Mouse (Mus musculus): ENCODE measurements at regions not wholly inside any gene's neighbourhood (a gene's known extent, or its start where the extent isn't known, plus 50 kb on each side); places are given as distances from the start of the nearest gene placed in this dataset.

- no peak overlapping the region for H3K4me3 ChIP-seq (ENCODE audit: insufficient read depth, low read length)
- H3K27ac ChIP-seq (ENCODE audit: insufficient read depth, low read length) = no peak overlapping the region
- TF ChIP-seq CTCF (IDR thresholded peaks at IDR 0.05; ENCODE audit: extremely low read depth, insufficient read depth, low read length) = no peak
- no peak for TF ChIP-seq POLR2A (IDR thresholded peaks at IDR 0.05; ENCODE audit: extremely low read depth, insufficient read depth, low read length)
- no peaks in the 10 kb centered on the region for H3K4me1 ChIP-seq (ENCODE audit: control insufficient read depth, insufficient read depth, low read length)
Observed at GRCm38 (mm10) chr14:80283726-80284125, 299.8 kb downstream of the Olfm4 start.

DNA sequence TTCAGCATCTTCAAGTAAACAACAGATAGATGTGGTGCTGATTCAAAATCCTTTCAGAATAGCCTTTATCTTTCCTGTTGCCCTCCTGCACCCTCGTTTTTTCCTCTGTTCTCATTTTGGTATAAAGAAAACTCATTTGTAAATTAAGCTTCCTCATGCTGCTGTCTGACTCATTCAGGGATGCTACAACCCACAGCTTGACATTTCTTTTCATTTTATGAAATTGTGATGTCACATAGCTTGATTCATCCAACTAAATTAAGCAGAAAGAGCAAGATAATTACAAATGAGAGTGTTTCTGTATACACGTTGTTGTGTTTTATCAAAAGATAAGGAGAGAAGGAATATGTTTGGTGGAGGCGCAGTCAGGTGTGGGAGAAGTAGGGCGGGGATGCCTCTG, 307.5 kb downstream of the Olfm4 start:
- Histone ChIP-seq H3K4me3 (ENCODE audit: insufficient read depth, low read length) (no peak overlapping the region), H3K4me1 (ENCODE audit: control insufficient read depth, insufficient read depth, low read length) (no peaks in the 10 kb centered on the region; the same call in 1 of the 2 replicates), H3K27ac (ENCODE audit: insufficient read depth, low read length) (no peak overlapping the region)
- TF ChIP-seq CTCF (IDR thresholded peaks at IDR 0.05; ENCODE audit: extremely low read depth, insufficient read depth, low read length) (no peak), POLR2A (IDR thresholded peaks at IDR 0.05; ENCODE audit: extremely low read depth, insufficient read depth, low read length) (no peak)

DNA sequence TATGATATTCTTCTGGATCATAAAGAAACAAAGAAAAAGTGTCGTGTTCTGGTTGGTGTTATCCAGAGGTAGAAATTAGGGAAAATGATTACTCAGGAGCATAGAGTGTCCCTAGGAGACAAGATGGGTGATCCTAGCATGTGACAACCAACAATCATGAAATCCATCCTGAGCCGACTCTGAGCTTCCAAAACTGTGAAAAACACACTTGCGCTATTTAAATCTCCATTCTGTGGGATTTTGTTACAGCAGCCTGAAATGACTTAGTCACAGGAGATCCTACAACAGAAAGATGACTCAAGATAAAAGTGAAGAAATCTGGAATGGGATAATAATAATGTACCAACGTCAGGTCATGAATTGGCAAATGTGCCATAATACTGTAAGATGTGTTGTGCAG, 309.5 kb downstream of the Olfm4 start:
- TF ChIP-seq CTCF (IDR thresholded peaks at IDR 0.05; ENCODE audit: extremely low read depth, insufficient read depth, low read length) (no peak), POLR2A (IDR thresholded peaks at IDR 0.05; ENCODE audit: extremely low read depth, insufficient read depth, low read length) (no peak)
- Histone ChIP-seq H3K4me3 (ENCODE audit: insufficient read depth, low read length) (no peak overlapping the region), H3K27ac (ENCODE audit: insufficient read depth, low read length) (no peak overlapping the region), H3K4me1 (ENCODE audit: control insufficient read depth, insufficient read depth, low read length) (no peaks in the 10 kb centered on the region; the same call in 1 of the 2 replicates)

- no peak overlapping the region for H3K4me3 ChIP-seq (ENCODE audit: insufficient read depth, low read length)
- TF ChIP-seq CTCF (IDR thresholded peaks at IDR 0.05; ENCODE audit: extremely low read depth, insufficient read depth, low read length) = no peak
- TF ChIP-seq POLR2A (IDR thresholded peaks at IDR 0.05; ENCODE audit: extremely low read depth, insufficient read depth, low read length) = no peak
- no peak overlapping the region for H3K27ac ChIP-seq (ENCODE audit: insufficient read depth, low read length)
- H3K4me1 ChIP-seq (ENCODE audit: control insufficient read depth, insufficient read depth, low read length) = no peaks in the 10 kb centered on the region
Observed at GRCm38 (mm10) chr14:80329651-80330050, 345.8 kb downstream of the Olfm4 start.

- Histone ChIP-seq H3K4me1 (ENCODE audit: control insufficient read depth, insufficient read depth, low read length) (no peaks in the 10 kb centered on the region), H3K4me3 (ENCODE audit: insufficient read depth, low read length) (no peak overlapping the region), H3K27ac (ENCODE audit: insufficient read depth, low read length) (no peak overlapping the region)
- TF ChIP-seq POLR2A (IDR thresholded peaks at IDR 0.05; ENCODE audit: extremely low read depth, insufficient read depth, low read length) (no peak), CTCF (IDR thresholded peaks at IDR 0.05; ENCODE audit: extremely low read depth, insufficient read depth, low read length) (no peak)
Observed at GRCm38 (mm10) chr14:80362024-80362622, 378.2 kb downstream of the Olfm4 start.

GRCm38 (mm10) chr14:80369448-80370153, 385.7 kb downstream of the Olfm4 start:
- TF ChIP-seq POLR2A (IDR thresholded peaks at IDR 0.05; ENCODE audit: extremely low read depth, insufficient read depth, low read length) (no peak), CTCF (IDR thresholded peaks at IDR 0.05; ENCODE audit: extremely low read depth, insufficient read depth, low read length) (no peak)
- Histone ChIP-seq H3K4me1 (ENCODE audit: control insufficient read depth, insufficient read depth, low read length) (no peaks in the 10 kb centered on the region), H3K27ac (ENCODE audit: insufficient read depth, low read length) (no peak overlapping the region), H3K4me3 (ENCODE audit: insufficient read depth, low read length) (no peak overlapping the region)

DNA sequence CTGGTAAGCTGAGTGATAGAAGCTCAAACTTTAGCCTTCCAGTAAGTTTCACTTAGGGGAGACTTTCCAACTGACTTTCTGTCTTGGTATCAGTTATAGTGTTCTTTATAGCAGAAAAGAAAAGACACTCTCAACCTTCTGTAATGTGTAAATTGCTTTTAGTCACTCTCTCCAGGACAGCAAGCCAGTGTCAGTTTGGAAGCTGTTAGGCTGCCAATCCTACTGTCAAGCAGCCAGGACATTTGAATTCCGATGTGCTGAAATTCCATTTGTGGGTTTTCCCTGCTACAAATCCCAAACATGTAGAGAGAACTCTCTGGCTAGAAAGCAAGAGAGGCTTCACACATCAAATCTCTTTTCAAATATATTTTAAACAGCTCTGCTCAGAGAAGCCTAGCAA, 390.4 kb downstream of the Olfm4 start:
- TF ChIP-seq POLR2A (IDR thresholded peaks at IDR 0.05; ENCODE audit: extremely low read depth, insufficient read depth, low read length) = no peak
- no peak for TF ChIP-seq CTCF (IDR thresholded peaks at IDR 0.05; ENCODE audit: extremely low read depth, insufficient read depth, low read length)
- no peak overlapping the region for H3K27ac ChIP-seq (ENCODE audit: insufficient read depth, low read length)
- H3K4me1 ChIP-seq (ENCODE audit: control insufficient read depth, insufficient read depth, low read length) = no peaks in the 10 kb centered on the region
- H3K4me3 ChIP-seq (ENCODE audit: insufficient read depth, low read length) = no peak overlapping the region

GRCm38 (mm10) chr14:80377064-80377463, 393.2 kb downstream of the Olfm4 start:
- TF ChIP-seq POLR2A (IDR thresholded peaks at IDR 0.05; ENCODE audit: extremely low read depth, insufficient read depth, low read length) = no peak
- no peak for TF ChIP-seq CTCF (IDR thresholded peaks at IDR 0.05; ENCODE audit: extremely low read depth, insufficient read depth, low read length)
- H3K4me1 ChIP-seq (ENCODE audit: control insufficient read depth, insufficient read depth, low read length) = no peaks in the 10 kb centered on the region
- H3K27ac ChIP-seq (ENCODE audit: insufficient read depth, low read length) = no peak overlapping the region
- H3K4me3 ChIP-seq (ENCODE audit: insufficient read depth, low read length) = no peak overlapping the region

GRCm38 (mm10) chr14:80391418-80391817, 407.5 kb downstream of the Olfm4 start:
- H3K4me1 ChIP-seq (ENCODE audit: control insufficient read depth, insufficient read depth, low read length) = no peaks in the 10 kb centered on the region
- TF ChIP-seq CTCF (IDR thresholded peaks at IDR 0.05; ENCODE audit: extremely low read depth, insufficient read depth, low read length) (no peak), POLR2A (IDR thresholded peaks at IDR 0.05; ENCODE audit: extremely low read depth, insufficient read depth, low read length) (no peak)
- no peak overlapping the region for H3K27ac ChIP-seq (ENCODE audit: insufficient read depth, low read length)
- no peak overlapping the region for H3K4me3 ChIP-seq (ENCODE audit: insufficient read depth, low read length)

DNA sequence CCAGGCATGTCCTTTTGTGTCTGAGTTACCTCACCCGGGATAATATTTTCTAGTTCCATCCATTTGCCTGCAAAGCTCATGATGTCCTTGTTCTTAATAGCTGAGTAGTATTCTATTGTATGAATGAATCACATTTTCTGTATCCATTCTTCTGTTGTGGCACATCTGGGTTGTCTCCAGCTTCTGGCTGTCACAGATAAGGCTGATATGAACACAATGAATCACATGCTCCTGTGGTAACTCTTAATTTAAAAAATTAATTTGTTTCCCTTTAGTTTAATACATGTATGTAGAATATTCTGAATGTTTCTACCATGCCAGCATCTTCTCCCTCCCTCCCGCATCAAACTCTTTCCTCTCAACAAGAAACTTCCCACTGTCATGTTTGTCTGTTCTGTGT, 424.4 kb downstream of the Olfm4 start:
- no peak for TF ChIP-seq POLR2A (IDR thresholded peaks at IDR 0.05; ENCODE audit: extremely low read depth, insufficient read depth, low read length)
- no peak overlapping the region for H3K4me3 ChIP-seq (ENCODE audit: insufficient read depth, low read length)
- no peaks in the 10 kb centered on the region for H3K4me1 ChIP-seq (ENCODE audit: control insufficient read depth, insufficient read depth, low read length)
- H3K27ac ChIP-seq (ENCODE audit: insufficient read depth, low read length) = no peak overlapping the region
